Mouse (Mus musculus) naive thymus-derived CD4-positive, alpha-beta T cell, adult 2 months (primary cell): ENCODE measurements at regions not wholly inside any gene's neighbourhood (a gene's known extent, or its start where the extent isn't known, plus 50 kb on each side); places are given as distances from the start of the nearest gene placed in this dataset.

Source experiments
- DNase-seq: peaks from one replicate; pipeline ENCODE4 v3.0.0-alpha.2; 2011; ENCODE audit warnings: low read depth

DNA sequence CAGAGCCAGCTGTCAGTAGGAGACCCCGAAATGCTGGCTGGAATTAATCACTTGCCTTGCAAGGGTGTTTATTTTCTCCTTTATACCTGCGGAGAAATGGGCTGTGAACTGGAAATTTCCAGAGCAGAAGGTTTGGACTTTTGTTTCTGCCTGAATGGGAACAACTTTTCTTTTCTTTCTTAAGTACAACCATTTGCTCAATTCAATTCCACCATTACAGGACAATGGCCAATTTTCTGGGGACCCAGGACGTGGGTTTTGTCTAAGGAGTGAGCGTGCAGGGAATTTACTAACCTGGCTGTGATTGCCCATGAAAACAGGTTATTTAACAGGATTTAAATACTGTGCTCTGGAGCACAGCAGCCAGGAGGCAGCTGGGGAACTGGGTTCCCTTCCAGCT is 195.1 kb upstream of the Sdk2 start:
- DNase-seq = no peak

DNA sequence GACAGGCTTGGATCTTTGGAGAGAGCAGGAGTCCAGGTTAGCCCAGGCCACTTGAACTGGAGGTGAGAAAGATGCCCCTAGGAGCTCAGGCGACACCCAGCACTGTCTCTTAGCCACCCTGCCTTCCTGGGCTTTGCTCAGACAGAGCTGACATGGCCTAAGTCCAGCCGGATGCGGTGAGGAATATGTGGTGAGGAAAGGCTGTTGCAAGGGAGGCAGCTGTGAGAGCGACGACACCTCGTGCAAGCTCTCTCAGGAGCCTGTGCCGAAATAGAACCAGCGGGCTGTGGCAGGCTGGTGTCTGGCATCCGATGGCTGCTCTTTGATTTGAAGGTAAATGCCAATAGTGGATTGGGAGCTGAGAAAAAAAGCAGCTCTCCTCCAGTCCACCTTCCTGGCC is 191.4 kb upstream of the Sdk2 start:
- DNase-seq = no peak

DNA sequence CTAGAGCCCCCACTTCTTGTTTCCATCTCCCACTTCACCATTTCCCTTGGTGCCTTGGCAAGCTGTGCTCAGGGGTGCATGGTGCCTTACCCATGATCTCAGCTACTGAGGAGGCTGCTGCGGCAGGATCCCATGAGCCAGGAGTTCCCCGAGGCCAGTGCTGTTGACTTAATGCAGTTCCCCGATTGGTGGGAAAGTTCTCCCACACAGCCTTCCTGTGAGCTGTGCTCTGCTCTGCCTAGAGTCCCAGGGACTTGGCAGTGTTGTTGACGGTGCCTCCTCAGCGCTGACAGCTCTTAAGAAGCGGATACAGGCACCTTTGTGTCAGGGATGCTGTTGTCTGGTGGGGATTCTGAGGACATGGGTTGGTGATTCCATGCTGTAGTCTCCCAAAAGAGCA is 190.9 kb upstream of the Sdk2 start:
- DNase-seq = no peak

DNA sequence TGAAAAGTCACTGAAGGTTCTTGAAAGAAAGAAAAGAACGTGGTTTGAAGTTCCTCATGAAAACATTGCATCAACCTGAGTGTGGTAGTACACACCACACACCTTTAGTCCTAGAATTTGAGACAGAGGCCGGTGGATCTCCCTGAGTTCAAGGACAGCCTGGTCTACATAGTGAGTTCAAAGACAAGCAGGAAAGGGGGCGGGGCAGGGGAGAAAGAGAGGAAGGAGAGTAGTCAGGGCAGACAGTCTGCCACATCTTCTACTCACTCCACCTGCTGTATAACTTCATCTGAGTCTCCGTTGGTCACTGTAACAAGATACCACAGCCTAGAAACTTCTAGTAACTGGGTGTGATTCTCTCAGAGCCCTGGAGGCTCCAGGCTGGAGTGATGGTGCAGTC is 190.2 kb upstream of the Sdk2 start:
- DNase-seq = no peak

DNA sequence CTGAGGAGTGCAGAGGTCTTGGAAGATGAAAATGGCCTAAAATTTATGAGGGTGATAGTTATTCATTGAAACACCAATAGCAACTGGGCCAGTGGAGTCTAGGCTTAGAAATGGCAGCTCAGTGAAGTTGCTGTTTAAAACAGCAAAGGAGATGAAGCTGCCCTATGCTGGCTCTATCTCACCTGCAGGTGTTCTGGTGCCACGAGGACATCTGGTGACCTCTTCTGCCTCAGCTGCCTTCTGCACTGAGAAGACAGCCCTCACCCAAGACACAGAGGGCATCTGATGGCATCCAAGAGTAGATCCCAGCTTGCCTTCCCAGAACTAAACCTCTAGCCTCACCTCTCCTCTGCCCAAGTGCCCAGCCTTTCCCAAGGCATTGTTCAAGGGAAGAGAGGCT is 187.5 kb upstream of the Sdk2 start:
- DNase-seq = no peak

DNA sequence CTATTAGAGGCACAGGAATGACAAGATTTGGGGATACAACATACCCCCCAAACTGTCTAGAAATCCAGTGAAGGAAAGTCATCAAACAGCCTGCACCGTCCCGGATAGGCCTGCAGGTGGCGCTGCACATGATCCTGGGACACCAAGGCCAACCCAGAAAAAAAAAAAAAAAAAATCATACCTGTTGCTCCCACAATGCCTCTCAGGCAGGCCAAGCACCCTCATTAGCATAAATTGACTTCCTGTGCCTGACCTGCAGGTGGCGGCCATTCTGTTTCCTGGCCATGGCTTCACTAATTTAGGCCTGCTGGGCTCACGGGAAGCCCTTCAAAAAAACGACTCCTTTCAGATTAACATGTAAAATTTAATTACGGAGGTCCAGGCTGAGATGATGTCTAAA is 184.8 kb upstream of the Sdk2 start:
- peak; percentile 25 for DNase-seq

DNA sequence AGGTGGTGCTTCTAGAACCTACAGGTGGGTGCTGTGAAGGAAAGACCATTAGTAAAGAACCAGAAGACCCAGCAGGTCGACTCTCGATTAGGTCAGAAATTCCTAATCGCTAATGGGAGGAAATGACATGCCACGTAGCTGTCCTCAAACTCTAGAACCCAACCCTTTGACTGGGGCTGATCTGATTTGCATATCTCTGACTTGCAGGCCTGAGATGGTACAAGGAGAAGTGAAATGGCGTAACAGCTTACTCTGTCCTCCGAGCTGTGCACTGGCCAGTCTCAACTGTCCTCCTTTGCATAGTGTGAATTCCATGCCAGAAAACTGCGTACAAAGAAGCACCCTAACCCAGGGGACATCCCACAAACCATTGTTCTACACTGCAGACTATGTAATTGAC is 182.4 kb upstream of the Sdk2 start:
- DNase-seq = no peak

DNA sequence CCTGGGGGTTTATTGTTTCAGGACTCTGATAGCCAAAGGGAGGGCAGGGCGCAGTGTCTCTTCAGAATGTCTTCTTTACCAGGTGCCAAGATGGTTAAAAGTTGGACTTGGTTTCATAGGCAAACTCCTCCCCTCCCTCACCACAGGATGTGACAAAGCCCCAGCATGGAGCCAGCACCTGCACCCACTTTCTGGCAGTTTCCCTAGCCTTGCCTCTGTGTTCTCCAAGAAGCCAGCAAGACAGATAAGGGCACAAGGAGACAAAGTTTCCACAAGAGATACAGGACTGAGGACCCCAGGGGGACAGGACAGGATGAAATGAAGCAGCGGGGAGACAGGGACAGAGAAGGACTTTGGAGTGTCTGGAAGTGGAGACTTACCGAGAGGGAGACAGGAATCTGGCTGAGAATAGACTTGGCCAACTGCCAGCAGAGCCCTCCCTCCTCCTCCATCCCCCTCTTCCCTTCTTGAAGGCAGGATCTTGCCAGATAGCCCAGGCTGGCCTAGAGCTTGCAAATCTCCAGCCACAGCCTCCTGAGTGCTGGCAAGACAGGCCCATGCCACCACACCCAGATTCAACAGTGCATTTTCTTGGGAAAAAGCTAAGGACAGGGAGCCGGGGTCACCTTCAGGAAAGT is 181.5 kb upstream of the Sdk2 start:
- DNase-seq = no peak

DNA sequence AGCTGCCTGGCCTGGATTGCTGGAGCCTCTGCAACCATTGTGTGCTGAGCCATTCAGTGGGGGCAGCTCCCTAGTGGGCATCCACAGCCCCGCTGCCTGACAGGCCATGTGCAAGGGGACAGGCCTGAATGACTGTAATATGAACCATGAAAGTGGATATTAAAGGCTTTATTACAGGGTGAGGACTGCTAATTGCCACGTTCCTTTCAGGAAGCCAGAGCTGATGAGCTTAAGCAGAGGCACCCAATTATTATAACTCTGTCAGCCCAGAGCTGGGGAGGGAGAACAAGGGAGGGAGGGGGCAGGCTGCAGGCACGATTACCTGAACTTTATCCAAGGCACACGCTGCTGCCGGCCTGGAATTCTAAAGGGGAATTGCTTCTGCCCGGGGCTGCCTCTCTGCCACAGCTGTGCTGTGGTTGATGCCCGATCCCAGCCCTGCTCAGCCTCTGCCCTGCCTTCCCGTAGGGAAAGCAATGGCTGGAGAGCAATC is 172.5 kb upstream of the Sdk2 start:
- DNase-seq = no peak

DNA sequence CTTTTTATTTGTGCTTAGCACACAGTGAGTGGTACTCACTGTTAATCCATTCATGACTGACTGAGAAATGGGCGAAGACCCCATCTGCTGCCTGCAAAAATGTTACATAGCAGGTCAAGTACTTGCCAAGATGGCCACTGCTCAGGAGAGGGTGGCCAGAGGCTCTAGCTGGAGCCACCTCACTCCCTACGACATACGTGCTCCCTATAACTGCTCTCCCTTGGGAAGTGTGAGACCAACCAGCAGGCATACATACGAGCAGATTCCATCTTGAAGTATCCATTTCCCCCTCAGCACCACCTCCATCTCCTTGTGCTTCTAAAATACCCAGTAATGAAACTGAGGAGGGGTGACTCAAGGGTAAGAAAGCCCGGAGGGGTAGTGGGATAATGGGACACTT is 172.0 kb upstream of the Sdk2 start:
- DNase-seq = no peak

DNA sequence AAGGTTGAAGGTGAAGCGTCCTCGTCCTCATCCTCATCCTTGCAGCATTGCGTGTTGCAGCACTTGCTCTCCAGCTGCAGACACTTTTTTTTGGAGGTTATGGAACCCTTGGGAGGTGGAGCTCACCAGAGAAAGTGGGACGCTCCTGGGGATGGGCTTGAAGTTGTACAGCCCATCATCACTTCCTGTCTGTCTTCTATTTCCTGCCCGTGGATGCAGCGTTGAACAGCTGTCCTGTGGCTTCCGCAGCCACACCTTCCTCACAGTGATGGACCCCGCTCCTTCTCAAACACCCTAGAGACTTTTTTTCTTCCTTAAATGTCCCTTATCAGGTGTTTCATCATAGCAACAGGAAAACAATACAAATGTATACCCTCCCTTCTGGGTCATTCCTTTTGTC is 171.5 kb upstream of the Sdk2 start:
- DNase-seq = peak; percentile 27

DNA sequence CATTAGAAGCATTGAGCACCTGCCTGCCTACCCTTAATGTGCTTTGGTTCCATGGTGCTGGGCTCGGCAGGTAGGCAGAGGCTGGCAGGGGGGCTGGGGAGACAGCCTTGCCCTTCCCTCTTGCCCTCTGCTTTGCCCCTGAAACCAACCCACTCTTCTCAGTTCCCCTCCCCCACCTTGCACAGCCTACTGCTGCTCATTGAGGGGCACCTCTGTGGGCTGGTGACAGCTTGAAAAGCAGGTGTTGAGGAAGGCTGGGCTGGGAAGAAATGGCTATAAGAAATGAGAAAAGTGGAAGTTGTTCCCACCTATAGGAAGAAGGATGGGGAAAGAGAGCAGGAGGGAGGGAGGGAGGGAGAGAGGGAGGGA is 167.7 kb upstream of the Sdk2 start:
- no peak for DNase-seq

DNA sequence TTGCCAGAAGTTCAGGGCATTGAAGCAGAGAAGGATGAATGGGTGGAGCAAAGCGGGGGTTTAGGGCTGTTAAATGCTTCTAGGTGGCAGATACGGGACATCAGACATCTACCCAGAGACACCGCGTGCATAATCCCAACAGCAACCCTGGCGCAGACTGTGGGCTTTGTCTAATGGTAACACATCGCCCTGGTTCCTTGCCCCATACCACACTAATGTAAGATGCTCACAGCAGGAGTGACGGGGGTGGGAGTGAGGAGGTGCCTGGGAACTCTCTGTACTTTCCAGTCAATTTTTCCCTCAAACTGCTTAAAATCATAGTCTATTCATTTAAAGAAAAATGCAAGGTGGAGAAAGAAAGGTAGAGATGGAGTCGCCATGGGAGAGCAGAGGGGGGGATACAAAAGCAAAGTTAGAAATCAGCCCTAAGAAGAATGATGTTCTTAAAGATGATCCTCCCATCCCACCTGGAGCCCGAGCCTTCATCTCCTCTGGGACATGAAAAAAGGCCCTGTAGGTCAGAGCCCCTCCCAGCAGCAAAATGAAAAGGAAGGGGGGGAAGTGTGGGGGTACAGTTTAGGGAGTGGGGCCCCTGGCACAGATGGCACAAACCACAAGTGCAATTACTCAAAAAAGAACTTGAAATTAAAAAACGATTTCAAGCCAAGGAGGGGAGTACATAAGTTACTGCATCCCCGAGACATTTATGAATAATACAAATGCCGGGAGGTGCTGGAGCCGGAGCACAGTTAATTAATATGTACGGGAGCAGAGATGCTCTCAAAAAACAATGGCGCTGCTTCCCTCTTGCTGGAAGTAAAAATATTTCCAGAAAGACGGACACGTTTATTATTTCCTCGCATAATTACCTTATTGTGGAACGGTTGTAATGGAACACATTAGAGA is 167.0 kb upstream of the Sdk2 start:
- no peak for DNase-seq

DNA sequence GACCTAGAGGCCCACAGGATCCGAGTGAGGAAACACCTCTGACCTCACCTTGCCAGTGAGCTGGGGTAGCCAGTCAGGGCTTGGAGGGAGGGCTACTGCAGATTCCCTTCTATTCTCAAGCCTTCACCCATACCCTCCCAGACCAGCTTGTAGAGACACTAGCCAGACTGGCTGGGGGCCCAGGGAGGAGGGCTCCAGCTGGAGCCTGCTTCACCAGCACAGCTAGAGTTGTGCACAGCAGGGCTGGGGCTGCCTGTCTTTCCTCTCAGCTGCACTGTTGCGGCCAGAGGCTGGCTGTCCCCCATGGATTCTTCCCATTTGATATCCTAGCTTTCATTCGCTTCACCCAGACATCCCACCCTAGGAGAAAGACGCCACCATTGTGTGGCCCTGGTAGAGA is 165.0 kb upstream of the Sdk2 start:
- no peak for DNase-seq

DNA sequence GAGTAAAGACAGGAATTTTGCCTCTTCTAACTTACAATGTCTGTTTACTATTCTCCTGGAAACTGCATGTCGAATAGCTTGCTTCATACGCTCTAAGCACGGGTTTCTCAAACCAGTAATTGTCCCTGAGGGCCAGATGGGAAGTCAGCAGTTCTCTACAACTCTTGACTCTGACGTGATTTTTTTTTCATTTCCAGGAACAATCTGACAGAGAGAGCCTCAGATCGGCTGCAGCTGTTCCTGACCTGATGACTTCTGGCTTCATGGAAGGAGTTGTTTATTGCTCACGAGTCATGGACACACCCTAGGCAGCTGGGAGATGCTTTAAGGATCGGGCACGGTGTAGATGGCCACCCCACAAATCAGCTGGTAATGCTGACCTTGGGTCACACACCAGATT is 162.9 kb upstream of the Sdk2 start:
- DNase-seq = no peak

DNA sequence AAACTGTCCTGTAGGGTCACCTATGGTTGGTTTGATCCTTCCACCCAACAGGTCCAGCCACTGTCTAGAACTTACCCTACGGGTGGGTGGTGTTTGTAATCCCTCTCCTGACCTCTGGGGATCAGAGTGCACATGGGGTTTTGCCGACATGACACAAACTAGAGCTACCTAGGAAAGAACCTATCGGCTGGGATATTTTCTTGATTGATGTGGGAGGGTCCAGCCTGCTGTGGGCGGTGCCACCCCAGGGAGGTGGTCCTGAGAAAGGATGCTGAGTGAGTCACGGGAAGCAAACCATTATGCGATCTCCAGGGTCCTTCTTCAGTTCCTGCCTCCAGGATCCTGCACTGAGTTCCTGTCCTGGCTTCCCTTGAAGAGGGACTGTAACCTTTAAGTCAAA is 162.3 kb upstream of the Sdk2 start:
- DNase-seq = no peak

DNA sequence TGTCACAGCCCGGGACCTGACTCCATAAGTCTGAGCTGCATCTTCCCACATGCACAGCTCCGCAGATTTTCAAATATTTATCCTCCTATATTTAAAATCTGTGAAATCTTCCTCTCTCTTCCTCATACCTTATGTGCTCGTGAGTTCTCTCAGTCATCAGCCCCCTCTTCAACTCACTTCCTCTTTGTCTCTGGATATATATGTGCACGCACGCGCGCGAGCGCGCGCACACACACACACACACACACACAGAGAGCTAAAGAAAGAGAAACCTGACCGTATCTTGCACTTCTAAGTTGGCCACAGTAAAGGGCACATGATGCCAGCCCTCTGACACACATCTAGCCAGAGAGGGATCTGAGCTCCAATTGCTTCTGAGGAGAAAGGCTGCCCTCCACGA is 159.7 kb upstream of the Sdk2 start:
- DNase-seq = peak; percentile 50

DNA sequence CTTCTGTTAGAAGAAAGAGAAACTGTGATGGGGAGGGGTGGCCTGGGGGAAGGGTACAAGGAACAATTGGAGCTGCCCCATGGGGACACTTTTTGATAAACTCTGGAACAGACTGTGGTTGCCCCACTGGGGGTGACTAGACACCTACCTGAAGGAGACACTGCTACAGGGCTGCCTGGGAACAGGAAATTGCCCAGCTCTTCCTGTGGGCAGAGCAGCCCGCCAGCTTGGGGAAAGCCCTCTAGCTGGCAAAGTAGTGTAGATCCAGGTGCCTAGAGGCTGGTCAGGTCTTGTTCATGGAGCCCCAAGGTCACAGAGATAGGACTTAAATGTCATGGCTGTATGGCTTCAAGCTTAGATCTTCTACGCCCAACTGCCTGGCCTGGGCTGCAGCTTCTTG is 157.9 kb upstream of the Sdk2 start:
- DNase-seq = no peak

DNA sequence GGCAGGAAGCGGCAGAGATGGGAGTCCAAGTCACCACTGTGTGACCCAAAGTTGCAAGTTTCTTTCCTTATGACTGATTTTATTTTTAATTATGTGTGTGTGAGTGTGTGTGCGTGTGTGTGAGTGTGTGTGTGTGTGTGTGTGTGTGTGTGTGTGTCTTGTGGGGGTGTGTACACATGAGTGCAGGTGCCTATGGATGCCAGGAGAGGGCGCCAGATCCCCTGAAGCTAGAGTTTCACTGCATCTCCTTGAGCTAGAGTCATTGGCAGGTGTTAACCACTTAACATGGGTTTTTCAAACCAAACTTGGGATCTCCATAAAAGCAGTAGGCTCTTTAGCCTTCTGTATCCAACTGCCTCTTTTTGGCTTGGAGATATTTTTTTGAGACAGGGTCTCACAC is 156.2 kb upstream of the Sdk2 start:
- DNase-seq = no peak

DNA sequence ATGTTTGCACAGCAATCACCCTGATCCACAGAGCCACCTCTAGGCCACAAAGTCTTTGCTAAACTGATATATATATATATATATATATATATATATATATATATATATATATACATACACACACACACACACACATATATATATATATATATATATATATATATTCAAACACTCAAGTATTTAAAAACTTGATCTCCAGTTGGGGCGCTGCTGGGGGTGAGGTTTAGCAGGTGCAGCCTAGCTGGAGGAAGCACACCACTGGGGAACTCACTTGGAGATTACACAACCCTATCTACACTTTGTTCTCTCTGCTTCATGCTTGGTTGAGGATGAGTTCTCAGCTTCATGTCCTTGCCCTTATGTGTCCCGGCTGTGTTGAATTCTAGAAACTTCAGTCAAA is 153.6 kb upstream of the Sdk2 start:
- no peak for DNase-seq

DNA sequence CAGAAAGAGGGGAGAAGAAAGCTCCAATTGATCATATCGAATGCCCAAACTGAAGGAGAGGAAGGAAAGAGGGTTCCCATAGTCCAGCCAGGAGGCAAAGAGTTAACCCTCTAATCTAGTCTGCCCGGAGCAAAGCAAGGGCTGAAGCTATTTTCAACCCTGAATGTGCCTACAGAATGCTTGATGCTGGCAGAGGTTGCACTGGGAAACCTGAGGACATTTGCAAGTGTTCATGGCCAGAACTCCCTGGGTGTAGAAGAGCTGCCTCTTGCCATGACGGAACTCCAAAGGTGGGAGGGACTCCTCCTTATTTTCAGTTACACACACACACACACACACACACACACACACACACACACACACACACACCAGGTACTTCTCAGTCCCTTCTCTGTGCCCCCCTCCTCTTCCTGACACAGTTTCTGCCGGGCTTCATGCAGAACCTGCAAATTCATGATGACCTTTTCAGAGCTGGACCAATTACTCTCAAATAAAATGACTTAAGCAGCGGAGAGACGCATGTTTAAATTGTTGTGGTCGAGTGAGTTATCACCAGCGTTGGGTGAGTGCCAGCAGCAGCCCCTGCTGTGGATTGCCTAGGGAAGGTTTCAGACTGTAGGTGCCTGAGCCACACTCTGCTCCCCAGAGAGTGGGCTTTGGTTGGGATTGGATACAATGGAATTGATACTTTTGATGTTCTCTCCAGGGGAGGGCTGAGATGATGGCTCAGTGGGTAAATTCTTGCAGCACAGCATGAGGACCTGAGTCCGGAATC is 152.1 kb upstream of the Sdk2 start:
- DNase-seq = no peak

DNA sequence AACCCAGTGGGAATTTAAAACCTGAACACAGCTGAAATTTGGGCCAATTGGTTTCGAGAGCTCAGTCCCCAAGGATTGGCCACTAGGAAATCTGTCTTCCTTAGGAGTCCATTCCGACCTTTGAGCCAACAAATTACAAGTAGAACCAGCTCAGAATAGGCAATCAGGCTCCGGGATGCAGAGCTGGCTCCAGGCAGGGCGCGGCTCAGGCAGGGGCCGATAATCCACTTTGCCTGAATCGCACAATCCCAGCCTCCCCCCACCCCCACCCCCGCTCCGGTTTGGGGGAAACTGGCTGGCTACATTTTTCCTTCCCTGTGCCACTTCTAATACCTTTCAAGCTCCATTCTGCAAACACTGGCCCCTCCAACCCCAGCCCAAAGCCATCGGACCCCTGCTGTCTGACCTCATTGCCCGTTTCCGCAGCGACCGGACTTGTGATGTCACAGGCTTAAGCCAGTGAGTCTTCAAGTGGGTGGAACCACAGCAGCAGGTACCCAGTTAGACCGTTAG is 150.5 kb upstream of the Sdk2 start:
- no peak for DNase-seq

DNA sequence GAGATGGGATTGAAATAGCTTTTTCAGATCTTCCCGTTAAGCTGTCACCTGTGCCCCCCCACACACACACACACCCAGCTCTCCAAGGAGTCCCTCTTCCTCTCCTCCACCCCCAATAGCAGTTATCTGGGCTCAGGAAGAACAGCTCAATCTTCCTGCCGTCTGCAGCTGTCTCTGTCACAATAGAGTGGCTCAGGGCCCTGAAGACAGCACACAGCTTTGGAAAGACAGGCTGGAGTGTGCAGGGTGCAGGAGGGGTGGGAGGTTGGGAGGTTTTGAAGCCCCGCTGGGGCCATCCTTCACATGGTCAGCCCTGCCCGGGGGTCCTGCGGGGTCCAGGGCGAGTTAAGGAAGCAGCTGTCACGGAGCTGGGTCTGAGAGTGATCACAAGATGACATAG is 149.6 kb upstream of the Sdk2 start:
- DNase-seq = no peak
